Mouse (Mus musculus) adrenal gland, adult 2 months (tissue): Measurements from ENCODE around the gene B3galnt1. TPM values are rescaled to one million over a fixed set of nuclear protein-coding genes. Genes with fewer than 3 reads are reported as not detected.

Source experiments
- polyA plus RNA-seq: library from polyadenylated mRNA; depleted of rRNA; stranded (reverse); fragments of >200 nt; gene quantifications from 2 replicates; pipeline ENCODE4 v1.2.3, GENCODE M21; 2012; rRNA removed
- total RNA-seq, 2 experiments: library from RNA; stranded (reverse); gene quantifications; 2 replicates each; pipeline ENCODE4 v1.2.3; 2021

Gene B3galnt1
- total and polyA plus RNA-seq, 3 experiments = 6.0 to 14.2 (median 10.2) TPM

Other genes with a start within 250 kb of the B3galnt1 start
- 10 to 100 TPM; 72.7 to 97.9 TPM for gene Nmd3, start 123.0 kb upstream of the B3galnt1 start, total RNA-seq
- gene Nmd3, start 123.0 kb upstream of the B3galnt1 start, polyA plus RNA-seq = 40.4 and 88.1 TPM in 2 replicates